Mouse (Mus musculus) kidney, adult 2 months (tissue): ENCODE results near the gene Ceacam19. TPM values are rescaled to one million over a fixed set of nuclear protein-coding genes. Genes with fewer than 3 reads are reported as not detected.

ENCODE experiments used
- DNase-seq: peaks from one replicate; pipeline ENCODE4 v3.0.0; 2021
- H3K27ac ChIP-seq: fragments of 200-500 bp; 2 replicates; pipeline ENCODE4 v1.5.1; 2012; ENCODE audit warnings: low read depth, low read length, control low read depth, inconsistent platforms; ENCODE audit not compliant: insufficient read depth
- H3K27me3 ChIP-seq: fragments of 200-500 bp; replicated peaks from 2 replicates; pipeline ENCODE4 v1.6.1; 2012; ENCODE audit warnings: mild to moderate bottlenecking, moderate library complexity, low read length, inconsistent platforms; ENCODE audit not compliant: control insufficient read depth, insufficient read depth
- H3K36me3 ChIP-seq: fragments of 200-500 bp; 2 replicates; pipeline ENCODE4 v1.6.1; 2012; ENCODE audit warnings: mild to moderate bottlenecking, moderate library complexity, low read length, inconsistent platforms; ENCODE audit not compliant: control insufficient read depth, insufficient read depth
- H3K4me1 ChIP-seq: fragments of 200-500 bp; 2 replicates; pipeline ENCODE4 v1.6.1; 2011; ENCODE audit warnings: low read length; ENCODE audit not compliant: control insufficient read depth, insufficient read depth
- H3K4me3 ChIP-seq: fragments of 200-500 bp; 2 replicates; pipeline ENCODE4 v1.5.1; 2011; ENCODE audit warnings: mild to moderate bottlenecking, low read depth, low read length, control low read depth; ENCODE audit not compliant: insufficient read depth
- CTCF ChIP-seq: fragments of 200-500 bp; conservative IDR thresholded peaks from 2 replicates; pipeline ENCODE4 v1.5.1; 2011; ENCODE audit warnings: low read depth, mild to moderate bottlenecking, control low read depth, low read length, moderate library complexity, mixed read lengths; ENCODE audit not compliant: insufficient read depth, insufficient read length
- POLR2A ChIP-seq: fragments of 200-500 bp; IDR thresholded peaks from one replicate; pipeline ENCODE4 v1.6.1; 2011; ENCODE audit warnings: low read depth, low read length, control low read depth
- WGBS: fragments of 180-500 bp; shearing (Covaris S2); methylation state at CpG from one replicate; pipeline ENCODE4 v1.1.7; 2018; 5-methylcytosine and 5-hydroxymethylcytosine counted together
- polyA plus RNA-seq: library from polyadenylated mRNA; depleted of rRNA; stranded (reverse); fragments of >200 nt; gene quantifications from 2 replicates; pipeline ENCODE4 v1.2.3, GENCODE M21; 2012

The Ceacam19 gene
- polyA plus RNA-seq, 1 experiment: 0.25 TPM

DNA sequence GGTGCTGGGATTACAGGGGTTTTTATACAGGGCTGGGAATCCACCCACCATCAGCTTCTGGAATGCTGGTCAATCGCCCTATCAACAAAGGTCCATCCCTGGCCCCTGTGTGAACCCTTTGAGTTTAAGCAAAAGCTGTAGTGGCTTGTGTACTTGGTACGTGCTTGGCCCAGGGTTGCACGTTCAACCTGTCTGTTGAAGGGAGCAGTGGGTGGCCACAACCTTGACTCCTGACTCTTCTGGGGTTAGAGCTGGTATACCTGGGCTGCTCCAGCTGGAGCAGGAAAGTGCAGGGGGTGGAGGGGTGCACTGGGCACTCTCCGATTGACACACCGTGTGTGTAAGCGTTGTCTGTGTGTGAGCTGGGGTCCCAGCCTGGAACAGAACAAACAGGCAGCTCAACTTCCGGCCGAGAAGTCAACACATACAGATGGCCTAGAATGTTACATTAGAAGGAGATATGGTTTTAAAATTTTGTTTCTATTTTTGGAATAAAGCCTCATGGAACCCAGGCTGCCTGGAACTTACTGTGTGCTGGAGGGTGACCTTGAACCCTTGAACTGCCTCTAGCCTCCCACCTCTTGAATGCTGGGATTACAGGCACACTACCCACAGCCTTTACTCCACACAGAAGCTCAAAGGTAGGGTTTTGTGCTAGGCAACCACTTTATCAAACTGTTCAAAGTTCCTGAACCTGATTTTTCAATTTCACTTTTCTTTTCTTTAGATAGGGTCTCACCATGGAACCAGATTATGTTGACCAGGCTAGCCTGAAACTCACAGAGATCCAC, 22.3 kb downstream of the Ceacam19 start:
- H3K27ac ChIP-seq: no peak overlapping the region
- DNase-seq: no peak
- peaks cover 16% of the 10 kb centered on the region for H3K4me1 ChIP-seq
- no peaks in the 10 kb centered on the region for H3K27me3 ChIP-seq
- H3K36me3 ChIP-seq: no peaks in the 10 kb centered on the region
- H3K4me3 ChIP-seq: no peak overlapping the region
- TF ChIP-seq POLR2A (no peak), CTCF (no peak)
- WGBS: 92% methylated on average over 8 of the region's 8 CpGs

DNA sequence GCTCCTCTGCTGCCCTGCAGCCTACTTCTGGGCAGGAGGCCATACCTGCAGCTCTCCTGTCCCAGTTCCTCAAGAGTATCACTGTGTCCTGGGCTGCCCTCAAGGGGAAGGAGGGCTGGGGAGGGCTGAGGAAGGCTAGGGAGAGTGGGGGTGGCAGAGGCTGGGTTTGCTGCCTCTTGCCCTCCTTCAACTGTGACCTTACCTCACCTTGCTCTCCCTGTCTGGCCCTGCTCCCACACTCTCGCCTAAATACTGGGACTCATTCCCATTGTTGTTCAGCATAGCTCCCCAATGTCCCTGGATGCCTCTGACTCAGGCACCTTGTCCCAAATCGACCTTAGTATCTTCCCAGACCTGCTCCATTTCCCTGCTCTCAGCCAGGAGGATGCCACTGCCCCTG, 23.5 kb downstream of the Ceacam19 start:
- WGBS: 17% methylated on average over 2 of the region's 2 CpGs
- Histone ChIP-seq H3K4me1 (peaks cover 16% of the 10 kb centered on the region), H3K27me3 (no peaks in the 10 kb centered on the region), H3K36me3 (no peaks in the 10 kb centered on the region), H3K4me3 (no peak overlapping the region), H3K27ac (no peak overlapping the region)
- peak; percentile 67 for DNase-seq
- TF ChIP-seq CTCF: no peak
- no peak for TF ChIP-seq POLR2A

DNA sequence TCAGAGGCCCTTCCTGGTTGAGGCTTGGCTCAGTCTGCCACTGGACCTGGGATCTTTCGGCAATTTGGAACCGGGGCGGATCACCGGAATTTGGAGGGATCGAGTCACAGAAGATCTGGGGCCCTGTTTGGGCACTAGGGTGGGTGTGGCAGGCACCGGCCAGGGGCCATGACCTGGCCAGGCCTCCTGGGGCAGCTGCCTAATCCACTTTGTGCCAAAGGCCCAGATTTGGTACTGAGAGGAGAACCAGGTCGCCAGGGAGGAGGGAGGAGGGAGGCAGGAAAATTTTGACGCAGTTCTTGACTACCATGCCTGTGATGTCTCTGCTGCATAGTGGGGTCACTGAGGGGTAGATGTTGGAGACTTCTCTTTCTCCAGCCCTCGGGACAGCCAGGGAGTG, 26.6 kb downstream of the Ceacam19 start, which contains the start of gene Ceacam16:
Gene Ceacam16 (minus strand): TSS at position 101 of the 400 bp plus-strand sequence.
- Histone ChIP-seq H3K4me1 (peaks cover 9% of the 10 kb centered on the region), H3K36me3 (no peaks in the 10 kb centered on the region), H3K4me3 (no peak within 1 kb of the TSS), H3K27ac (no peak within 1 kb of the TSS), H3K27me3 (no peaks in the 10 kb centered on the region)
- no peak for DNase-seq
- TF ChIP-seq POLR2A (no peak), CTCF (no peak)
- 91% methylated on average over 9 of the region's 9 CpGs for WGBS

DNA sequence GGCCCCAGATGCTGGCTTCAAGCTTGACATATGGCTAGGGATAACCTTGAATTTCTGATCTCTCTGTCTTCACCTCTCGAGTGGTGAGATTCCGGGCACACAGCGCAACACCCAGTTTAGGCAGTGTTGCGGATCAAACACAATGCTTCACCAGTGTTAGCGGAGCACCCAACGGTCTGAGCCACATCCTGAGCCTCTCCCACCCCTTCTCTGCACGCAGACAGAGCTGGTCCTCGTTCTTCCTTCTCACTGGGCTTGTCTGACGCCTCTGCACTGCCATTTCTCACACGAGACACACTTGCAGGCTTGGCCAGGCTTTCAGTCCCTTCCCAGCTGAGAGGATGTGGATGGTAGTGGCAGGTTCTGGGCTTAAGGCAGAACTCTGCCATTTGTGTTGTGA, 28.0 kb downstream of the Ceacam19 start:
- WGBS: 69% methylated on average over 10 of the region's 10 CpGs
- no peak for TF ChIP-seq CTCF
- no peak for TF ChIP-seq POLR2A

DNA sequence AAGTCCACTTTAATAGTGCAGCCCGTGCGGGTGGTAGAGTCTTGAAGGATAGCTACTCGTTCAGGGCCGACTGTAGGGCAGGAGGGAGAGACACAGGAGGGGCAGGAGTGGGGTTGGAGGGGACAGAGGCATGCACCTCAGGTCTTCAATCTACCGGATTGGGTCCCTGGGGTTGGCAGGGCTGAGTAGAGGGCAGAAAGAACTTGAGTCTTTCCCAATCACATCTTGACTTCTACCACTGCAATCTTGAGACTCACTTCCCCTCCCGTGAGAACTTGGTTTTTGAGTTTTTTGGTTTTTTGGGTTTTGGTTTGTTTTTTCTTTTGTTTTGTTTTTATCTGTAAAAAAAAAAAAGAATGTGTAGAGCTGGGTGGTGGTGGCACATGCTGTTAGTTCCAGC, 31.5 kb downstream of the Ceacam19 start:
- Histone ChIP-seq H3K4me1 (no peaks in the 10 kb centered on the region), H3K27me3 (no peaks in the 10 kb centered on the region; the same call in 1 of the 2 replicates), H3K27ac (no peak overlapping the region), H3K36me3 (no peaks in the 10 kb centered on the region), H3K4me3 (no peak overlapping the region)
- TF ChIP-seq CTCF: no peak
- no peak for TF ChIP-seq POLR2A
- no peak for DNase-seq
- WGBS: 86% methylated on average over 6 of the region's 6 CpGs

More for the DNA sequence above, 28.0 kb downstream of the Ceacam19 start:
- H3K4me1 ChIP-seq: peaks cover 6% of the 10 kb centered on the region
- DNase-seq: no peak
- no peaks in the 10 kb centered on the region for H3K36me3 ChIP-seq
- no peak overlapping the region for H3K4me3 ChIP-seq
- H3K27ac ChIP-seq: no peak overlapping the region
- H3K27me3 ChIP-seq: no peaks in the 10 kb centered on the region

DNA sequence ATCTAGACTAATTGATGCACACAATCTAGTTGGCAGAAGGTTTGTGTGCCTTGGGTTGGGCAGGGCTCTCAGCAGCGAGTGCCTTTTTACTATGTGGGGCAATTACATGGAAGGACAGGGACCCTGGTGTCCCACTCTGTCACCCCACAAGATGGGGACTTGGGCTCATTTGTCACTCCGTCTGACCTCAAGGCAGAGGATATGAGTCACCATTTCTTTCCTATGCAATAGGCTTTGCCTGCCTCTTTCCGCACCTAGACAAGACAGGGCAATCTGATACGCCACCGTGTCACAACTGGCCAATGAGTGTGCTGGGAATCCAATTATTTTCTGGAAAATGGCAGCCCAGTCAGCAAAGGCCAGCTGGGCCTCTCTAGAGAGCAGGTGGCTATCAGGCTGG, 32.1 kb downstream of the Ceacam19 start:
- WGBS: 79% methylated on average over 5 of the region's 5 CpGs
- Histone ChIP-seq H3K4me1 (no peaks in the 10 kb centered on the region), H3K4me3 (no peak overlapping the region), H3K27ac (no peak overlapping the region), H3K36me3 (no peaks in the 10 kb centered on the region), H3K27me3 (no peaks in the 10 kb centered on the region; the same call in 1 of the 2 replicates)
- DNase-seq: no peak
- TF ChIP-seq CTCF (no peak), POLR2A (no peak)

DNA sequence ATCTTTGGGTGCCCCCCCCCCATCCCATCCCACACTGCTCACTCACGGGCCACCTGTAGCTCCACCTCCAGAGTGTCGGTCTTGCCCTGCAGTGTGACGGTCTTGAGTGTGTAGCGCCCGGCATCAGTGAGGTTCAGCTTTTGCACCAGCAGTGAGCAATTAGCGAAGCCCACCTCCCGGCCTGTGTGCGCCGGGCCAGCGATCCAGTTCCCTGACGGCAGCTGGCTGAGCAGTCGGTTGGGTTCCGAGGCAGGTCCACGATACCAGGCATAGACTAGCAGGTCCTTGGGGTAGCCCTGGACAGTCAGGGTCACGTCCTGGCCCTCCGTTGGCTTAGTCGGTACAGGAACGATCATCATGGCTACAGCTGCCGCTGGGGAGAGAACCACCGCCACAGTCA, 34.2 kb downstream of the Ceacam19 start:
- Histone ChIP-seq H3K36me3 (no peaks in the 10 kb centered on the region), H3K27me3 (no peaks in the 10 kb centered on the region; the same call in 1 of the 2 replicates), H3K27ac (no peak overlapping the region), H3K4me1 (no peaks in the 10 kb centered on the region), H3K4me3 (no peak overlapping the region)
- WGBS: 84% methylated on average over 20 of the region's 20 CpGs
- DNase-seq: no peak
- TF ChIP-seq CTCF (no peak), POLR2A (no peak)
